Mouse (Mus musculus) embryonic fibroblast, embryonic 13.5 days (primary cell): ENCODE results near the gene Mall. TPM values are rescaled to one million over a fixed set of nuclear protein-coding genes. Genes with fewer than 3 reads are reported as not detected.

Source experiments
- H3K27ac ChIP-seq: 2 replicates; pipeline ENCODE4 v1.5.1; 2012; ENCODE audit warnings: low read length, control low read depth, inconsistent platforms; ENCODE audit not compliant: insufficient read depth
- H3K4me1 ChIP-seq: 2 replicates; pipeline ENCODE4 v1.6.1; 2011; ENCODE audit warnings: low read length; ENCODE audit not compliant: control insufficient read depth, insufficient read depth
- H3K4me3 ChIP-seq: 2 replicates; pipeline ENCODE4 v1.5.1; 2011; ENCODE audit warnings: mild to moderate bottlenecking, control low read depth, low read length; ENCODE audit not compliant: insufficient read depth
- CTCF ChIP-seq: IDR thresholded peaks from 2 replicates; pipeline ENCODE4 v1.5.1; 2011; ENCODE audit warnings: mild to moderate bottlenecking, control low read depth, low read length, moderate library complexity, borderline replicate concordance; ENCODE audit not compliant: insufficient read depth
- POLR2A ChIP-seq: IDR thresholded peaks from 2 replicates; pipeline ENCODE4 v1.6.1; 2011; ENCODE audit warnings: low read depth, mild to moderate bottlenecking, control low read depth, low read length, moderate library complexity
- polyA plus RNA-seq: library from polyadenylated mRNA; stranded (reverse); fragments of >200 nt; gene quantifications from 2 replicates; pipeline ENCODE4 v1.2.4, GENCODE M21; 2011; ENCODE audit warnings: low read depth; ENCODE audit not compliant: missing spikeins, insufficient read length

Gene Mall
- polyA plus RNA-seq, result not detected in 2 replicates

DNA sequence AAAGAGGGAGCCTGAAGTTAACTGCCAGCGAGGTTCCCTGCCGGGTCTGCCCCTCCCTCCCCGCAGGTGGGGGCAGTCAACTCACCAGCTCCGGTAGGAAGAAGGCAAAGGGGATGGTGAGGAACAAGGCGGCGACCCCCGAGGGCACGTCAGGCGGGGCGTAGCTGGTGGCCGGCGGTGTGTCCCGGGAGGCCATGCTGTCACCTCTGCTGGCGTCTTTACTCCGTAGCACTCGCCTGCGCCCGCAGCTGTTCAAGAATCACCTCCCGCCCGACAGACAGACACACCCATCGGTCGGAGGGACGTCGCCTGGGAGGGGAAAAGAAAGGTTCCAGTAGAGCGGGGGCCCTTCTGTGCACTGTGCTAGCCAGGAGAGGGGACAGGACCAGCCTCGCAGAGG is at the start of gene Mall:
Gene Mall, minus strand, starts transcription at position 262 of the 400 bp plus-strand sequence.
- Histone ChIP-seq H3K4me1 (no peaks in the 10 kb centered on the region), H3K4me3 (no peak within 1 kb of the TSS), H3K27ac (no peak within 1 kb of the TSS)
- TF ChIP-seq CTCF (no peak), POLR2A (no peak)

DNA sequence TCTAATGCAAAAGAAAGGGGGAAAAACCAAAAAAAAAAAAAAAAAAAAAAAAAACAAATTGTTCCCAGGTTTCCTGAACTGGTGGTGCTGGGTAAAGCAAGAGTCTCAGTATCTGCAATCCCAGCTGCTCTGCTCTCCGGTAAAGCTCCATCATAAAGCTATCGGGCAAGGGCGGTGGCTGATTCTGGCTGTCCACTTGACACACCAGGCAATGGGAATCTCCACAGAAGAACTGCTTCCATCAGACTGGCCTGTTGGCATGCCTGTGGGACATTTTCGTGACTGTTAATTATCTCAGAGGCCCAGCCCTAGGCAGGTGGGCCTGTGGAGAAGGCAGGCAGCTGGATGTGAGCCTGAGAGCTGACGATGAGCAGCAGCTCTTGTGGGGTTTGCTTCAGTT is 48.7 kb upstream of the Mall start:
- H3K27ac ChIP-seq, result no peak overlapping the region
- TF ChIP-seq CTCF (no peak), POLR2A (no peak)
- no peak overlapping the region for H3K4me3 ChIP-seq
- no peaks in the 10 kb centered on the region for H3K4me1 ChIP-seq

DNA sequence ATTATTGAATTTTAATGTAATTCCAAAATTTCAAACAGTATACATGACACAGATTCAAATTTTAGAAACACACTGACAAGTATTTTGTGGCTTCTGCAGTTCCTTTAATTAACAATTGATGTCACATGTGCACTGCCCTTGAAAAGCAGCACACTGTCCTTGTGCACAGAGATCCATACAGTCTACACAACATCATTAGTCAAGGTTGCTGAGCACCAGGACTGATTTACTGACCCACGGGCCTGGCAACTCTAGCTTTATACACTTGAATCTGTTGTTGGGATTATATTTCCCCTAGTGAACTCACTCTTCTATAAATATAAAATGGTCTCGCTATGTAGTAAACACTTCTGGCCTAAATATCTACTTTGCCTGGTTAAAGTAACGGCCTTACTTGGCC is 45.3 kb upstream of the Mall start:
- H3K27ac ChIP-seq, result no peak overlapping the region
- no peak overlapping the region for H3K4me3 ChIP-seq
- no peaks in the 10 kb centered on the region for H3K4me1 ChIP-seq
- TF ChIP-seq CTCF (no peak), POLR2A (no peak)

DNA sequence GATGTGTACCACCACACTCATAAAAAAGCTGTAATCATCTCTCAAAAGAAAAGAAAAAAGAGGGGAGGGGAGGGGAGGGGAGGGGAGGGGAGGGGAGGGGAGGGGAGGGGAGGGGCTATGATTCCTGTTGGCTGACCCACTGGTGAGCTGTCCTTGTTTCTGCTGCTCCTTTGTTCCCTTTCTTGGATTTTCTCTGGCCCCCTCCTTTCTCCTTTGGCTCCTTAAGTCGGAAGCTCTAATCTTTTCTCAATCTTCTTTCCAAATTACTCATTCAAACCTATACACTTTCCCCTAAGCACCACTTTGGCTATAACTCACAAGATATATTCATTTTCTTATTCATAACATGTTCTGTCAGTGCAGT is 44.8 kb upstream of the Mall start:
- H3K4me1 ChIP-seq, result no peaks in the 10 kb centered on the region
- H3K4me3 ChIP-seq, result no peak overlapping the region
- TF ChIP-seq POLR2A (no peak), CTCF (no peak)
- H3K27ac ChIP-seq, result no peak overlapping the region

DNA sequence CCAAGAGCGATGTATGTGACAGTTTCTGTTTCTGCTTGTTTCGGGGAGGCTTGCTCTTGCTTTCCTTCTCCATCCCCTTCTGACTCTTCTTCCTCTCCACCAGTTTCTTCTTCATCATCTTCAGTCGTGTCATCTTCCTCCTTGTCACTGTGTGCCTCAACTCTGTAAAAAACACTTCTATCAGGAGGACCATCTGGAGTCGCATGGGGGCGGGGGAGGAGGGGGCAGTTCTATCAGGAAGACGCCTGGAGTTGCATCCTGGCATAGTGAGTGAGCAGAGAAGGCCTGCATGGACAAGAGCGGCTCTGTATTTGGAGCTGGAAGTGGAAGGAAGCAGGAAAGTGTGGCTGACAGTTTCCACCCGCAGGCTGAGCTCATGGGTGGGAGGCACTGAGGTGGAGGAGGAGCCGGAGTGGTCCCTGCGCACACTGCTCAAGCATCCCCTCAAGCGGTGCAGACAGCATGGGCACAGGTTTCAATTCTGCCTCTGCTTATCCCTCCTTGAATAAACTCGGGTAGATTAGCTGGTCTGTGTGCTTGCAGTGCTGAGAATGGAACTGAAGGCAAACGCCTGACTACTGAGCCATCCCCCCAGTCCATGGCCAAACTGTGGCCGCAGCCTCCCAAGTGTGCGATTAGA is 44.3 kb upstream of the Mall start:
- Histone ChIP-seq H3K27ac (no peak overlapping the region), H3K4me1 (no peaks in the 10 kb centered on the region)

DNA sequence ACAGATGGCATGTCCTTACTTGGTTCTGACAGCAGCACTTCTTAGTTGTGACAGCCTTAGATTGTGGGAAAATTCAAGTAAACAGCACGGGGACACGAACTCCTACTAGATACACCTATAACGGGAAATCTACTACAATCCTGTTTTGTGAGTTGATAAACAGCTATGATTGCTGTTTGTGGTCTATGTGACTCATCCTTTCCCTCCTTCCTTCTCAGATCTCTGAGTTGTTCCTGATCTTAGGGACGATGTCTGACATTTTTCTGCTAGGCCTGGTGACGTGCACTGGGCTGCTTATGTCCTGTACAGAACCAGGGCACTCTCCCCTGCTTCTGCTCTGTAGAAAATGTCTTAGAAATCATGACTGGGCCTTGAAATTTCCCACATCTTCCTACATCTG is 31.9 kb upstream of the Mall start:
- Histone ChIP-seq H3K27ac (no peak overlapping the region), H3K4me1 (no peaks in the 10 kb centered on the region), H3K4me3 (no peak overlapping the region)
- TF ChIP-seq CTCF, result no peak
- TF ChIP-seq POLR2A, result no peak

More for the DNA sequence above, 44.3 kb upstream of the Mall start:
- no peak overlapping the region for H3K4me3 ChIP-seq
- TF ChIP-seq POLR2A, result no peak
- no peak for TF ChIP-seq CTCF

DNA sequence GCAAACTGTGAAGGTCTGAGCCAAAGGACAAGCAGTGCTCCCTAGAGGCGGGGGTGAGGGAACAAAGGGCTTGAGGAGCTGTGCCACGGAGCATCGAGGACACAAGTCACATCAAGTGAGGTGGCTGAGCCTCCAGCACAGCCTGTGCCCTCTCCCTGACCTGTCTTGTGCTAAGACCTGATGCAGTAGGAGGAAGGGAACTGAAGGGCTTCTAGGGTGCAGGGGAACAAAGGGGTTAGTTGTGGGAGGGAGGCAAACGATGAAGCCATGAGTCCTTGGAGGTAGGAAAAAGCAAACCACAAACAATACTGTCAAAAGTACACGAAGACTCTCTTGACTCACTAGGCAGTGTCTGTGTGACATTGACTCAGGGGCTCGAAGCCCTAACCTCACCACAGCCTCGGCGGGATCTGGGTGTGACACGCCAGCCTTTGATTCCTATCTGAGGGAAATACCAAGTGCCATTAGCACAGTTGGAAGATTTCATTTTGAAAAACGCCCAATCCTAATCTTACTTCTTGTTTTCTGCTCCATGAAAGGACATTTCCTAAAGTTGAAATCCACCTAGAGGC is 30.8 kb upstream of the Mall start:
- no peak overlapping the region for H3K4me3 ChIP-seq
- no peak for TF ChIP-seq CTCF
- no peak for TF ChIP-seq POLR2A
- no peak overlapping the region for H3K27ac ChIP-seq
- no peaks in the 10 kb centered on the region for H3K4me1 ChIP-seq

DNA sequence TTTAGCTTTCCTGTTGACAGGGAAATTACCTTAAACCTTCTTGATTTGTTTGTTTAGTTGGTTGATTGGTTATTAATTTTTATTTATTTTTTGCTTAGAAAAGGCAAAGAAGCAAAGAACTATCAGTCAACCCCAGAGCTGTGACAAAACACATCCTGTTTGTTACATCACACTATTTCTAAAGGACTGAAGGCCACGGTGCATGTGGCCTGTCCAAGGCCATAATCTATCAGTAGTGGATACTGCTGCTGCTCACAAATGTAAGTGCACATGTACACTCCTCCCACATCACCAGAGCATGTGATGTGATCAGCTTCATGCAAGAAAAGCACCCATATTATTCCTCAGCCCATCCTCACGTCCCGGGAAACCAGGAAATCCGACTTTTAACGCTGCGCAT is 30.3 kb upstream of the Mall start:
- Histone ChIP-seq H3K4me1 (no peaks in the 10 kb centered on the region), H3K4me3 (no peak overlapping the region), H3K27ac (no peak overlapping the region)
- TF ChIP-seq POLR2A (no peak), CTCF (no peak)

DNA sequence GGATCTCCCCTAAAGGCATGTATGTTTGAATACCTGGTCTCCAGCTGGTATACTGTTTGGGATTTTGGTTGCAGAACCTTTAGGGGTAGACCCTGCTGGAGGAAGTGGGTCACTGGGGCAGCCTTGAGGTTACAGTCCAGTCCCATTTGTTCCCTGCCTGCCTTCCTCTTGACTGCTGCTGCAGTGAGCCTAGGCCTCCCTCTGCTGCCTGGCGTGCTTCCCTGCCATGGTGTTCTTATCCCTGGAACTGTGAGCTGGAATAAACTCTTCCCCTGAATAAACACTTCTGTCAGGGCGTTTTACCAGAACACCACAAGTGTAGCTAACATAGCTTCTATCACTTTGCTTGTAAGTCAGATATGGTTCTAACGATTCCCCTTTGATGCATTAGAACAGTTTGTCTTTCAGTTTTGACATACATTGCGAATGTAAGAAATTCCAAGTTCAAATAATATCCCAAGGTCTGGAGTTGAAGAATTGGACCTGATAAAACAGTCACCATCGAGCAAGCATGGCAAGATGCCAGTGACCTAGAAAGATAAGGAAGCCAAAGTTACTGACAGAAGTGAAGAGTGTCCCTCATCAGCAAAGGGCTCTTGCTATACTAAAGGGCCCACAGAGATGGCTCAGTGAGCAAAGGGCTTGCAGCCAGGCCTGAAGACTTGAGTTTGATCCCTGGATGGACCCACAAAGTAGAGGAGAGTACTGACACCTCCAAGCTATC is 29.6 kb upstream of the Mall start:
- H3K4me3 ChIP-seq, result no peak overlapping the region
- no peaks in the 10 kb centered on the region for H3K4me1 ChIP-seq
- TF ChIP-seq POLR2A (no peak), CTCF (no peak)
- no peak overlapping the region for H3K27ac ChIP-seq

DNA sequence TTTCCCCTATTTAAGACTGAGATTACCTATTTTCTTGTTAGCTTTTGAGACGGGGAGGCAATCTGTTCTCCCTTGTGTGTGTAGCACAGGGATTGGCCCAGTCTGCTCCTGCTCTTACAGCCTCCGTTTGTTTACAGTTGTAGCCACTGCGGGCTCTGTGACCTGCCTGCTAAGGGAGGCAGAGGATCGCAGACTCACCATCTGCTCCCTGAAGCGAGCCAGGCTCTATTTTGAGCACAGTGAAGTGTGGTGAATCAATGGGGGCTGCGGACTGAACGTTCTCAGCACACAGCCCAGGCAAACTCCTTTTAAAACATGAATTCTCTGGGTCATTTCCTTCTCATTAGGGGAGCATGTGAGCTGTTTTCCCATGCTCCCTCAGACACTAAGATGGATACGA is 27.4 kb upstream of the Mall start:
- no peak overlapping the region for H3K4me3 ChIP-seq
- no peaks in the 10 kb centered on the region for H3K4me1 ChIP-seq
- TF ChIP-seq CTCF (no peak), POLR2A (no peak)
- no peak overlapping the region for H3K27ac ChIP-seq

DNA sequence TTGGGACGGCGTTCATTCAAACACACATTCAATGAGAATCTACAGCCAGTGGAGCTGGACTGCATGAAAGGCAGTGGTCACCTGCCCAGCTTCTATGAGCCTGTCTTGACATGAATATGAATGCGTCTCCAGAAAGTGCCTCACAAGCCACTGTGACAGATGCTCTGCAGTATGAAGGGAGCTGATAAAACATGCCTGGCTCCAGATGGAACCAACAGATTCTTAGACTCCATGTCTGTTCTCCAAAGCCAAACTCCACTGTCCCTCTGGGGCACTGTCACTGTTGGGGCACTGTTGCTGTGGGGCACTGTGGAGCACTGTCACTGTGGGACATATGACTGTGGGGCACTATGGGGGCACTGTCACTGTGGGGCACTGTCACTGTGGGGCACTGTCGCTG is 24.4 kb upstream of the Mall start:
- H3K4me1 ChIP-seq, result no peaks in the 10 kb centered on the region
- TF ChIP-seq CTCF (no peak), POLR2A (no peak)
- H3K27ac ChIP-seq, result no peak overlapping the region
- no peak overlapping the region for H3K4me3 ChIP-seq
